Mouse (Mus musculus) small intestine, adult 2 months (tissue): Measurements from ENCODE around the gene Fam149b. TPM values are rescaled to one million over a fixed set of nuclear protein-coding genes. Genes with fewer than 3 reads are reported as not detected.

Experiments used
- H3K27ac ChIP-seq: fragments of 200-500 bp; 2 replicates; pipeline ENCODE4 v1.5.1; 2012; ENCODE audit warnings: low read depth, low read length, control low read depth, inconsistent platforms; ENCODE audit not compliant: insufficient read depth
- H3K27me3 ChIP-seq: fragments of 200-500 bp; 2 replicates; pipeline ENCODE4 v1.6.1; 2012; ENCODE audit warnings: mild to moderate bottlenecking, moderate library complexity, low read length, inconsistent platforms; ENCODE audit not compliant: control insufficient read depth, insufficient read depth
- H3K36me3 ChIP-seq: fragments of 200-500 bp; 2 replicates; pipeline ENCODE4 v1.6.1; 2012; ENCODE audit warnings: mild to moderate bottlenecking, low read length, control low read depth, inconsistent platforms; ENCODE audit not compliant: control insufficient read depth, insufficient read depth
- H3K4me1 ChIP-seq: fragments of 200-500 bp; 2 replicates; pipeline ENCODE4 v1.6.1; 2012; ENCODE audit warnings: low read length, inconsistent platforms, mixed read lengths; ENCODE audit not compliant: control insufficient read depth, insufficient read depth, insufficient read length
- H3K4me3 ChIP-seq: fragments of 200-500 bp; 2 replicates; pipeline ENCODE4 v1.5.1; 2012; ENCODE audit warnings: low read depth, mild to moderate bottlenecking, control low read depth, inconsistent platforms, low read length, moderate library complexity
- CTCF ChIP-seq: fragments of 200-500 bp; IDR thresholded peaks from 2 replicates; pipeline ENCODE4 v1.5.1; 2012; ENCODE audit warnings: low read depth, mild to moderate bottlenecking, control low read depth, inconsistent platforms, low read length, moderate library complexity, mixed read lengths; ENCODE audit not compliant: insufficient replicate concordance, insufficient read length; ENCODE audit errors: extremely low read depth
- POLR2A ChIP-seq: fragments of 200-500 bp; IDR thresholded peaks from 2 replicates; pipeline ENCODE4 v1.6.1; 2012; ENCODE audit warnings: low read depth, mild to moderate bottlenecking, control low read depth, inconsistent platforms, low read length, moderate library complexity
- WGBS: fragments of 180-500 bp; shearing (Covaris S2); methylation state at CpG from one replicate; pipeline ENCODE4 v1.1.7; 2018; 5-methylcytosine and 5-hydroxymethylcytosine counted together
- polyA plus RNA-seq: library from polyadenylated mRNA; depleted of rRNA; stranded (reverse); fragments of >200 nt; gene quantifications from 2 replicates; pipeline ENCODE4 v1.2.3, GENCODE M21; 2012

Fam149b gene
- polyA plus RNA-seq, 1 experiment: 17.0 TPM

DNA sequence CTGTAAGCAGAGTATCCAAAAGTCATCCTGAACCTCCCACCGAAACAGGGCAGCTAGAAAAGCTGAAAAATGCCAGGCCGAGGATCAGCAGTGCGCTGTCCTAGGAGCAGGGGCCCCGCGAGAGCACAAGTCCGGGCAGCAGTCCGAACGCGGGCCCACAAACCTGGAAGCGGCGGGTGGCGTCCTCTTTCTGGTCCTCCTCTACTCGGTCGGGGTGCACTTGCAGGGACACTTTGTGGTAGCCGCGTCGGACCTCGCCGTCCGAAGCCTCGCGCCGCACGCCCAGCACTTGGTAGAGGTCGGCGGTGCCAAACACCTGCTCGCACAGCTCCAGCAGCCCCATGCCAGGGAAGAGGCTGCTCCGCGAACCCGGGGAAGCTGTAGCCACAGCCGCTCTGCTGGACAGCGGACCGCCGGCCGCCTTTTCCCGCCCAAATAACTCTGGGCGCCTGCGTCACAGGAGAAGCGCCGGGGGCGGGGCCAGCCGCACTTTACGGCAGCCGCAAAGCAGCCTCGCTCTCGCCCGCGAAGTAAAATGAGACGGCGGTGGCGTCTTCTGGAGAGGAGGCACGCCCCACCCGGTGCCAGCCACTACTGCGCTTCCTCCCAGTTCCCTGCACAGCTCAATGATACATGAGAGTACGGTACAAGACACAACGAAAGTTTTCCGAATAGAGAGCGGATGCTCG is 40.6 kb downstream of the Fam149b start, which contains the start of gene Dnajc9:
Gene Dnajc9 (minus strand): TSS at position 470 of the 689 bp plus-strand sequence.
- WGBS: under 1% methylated on average over 59 of the region's 59 CpGs
- H3K4me3 ChIP-seq: peak within 1 kb of the TSS; percentile 94
- H3K36me3 ChIP-seq: peaks cover 18% of the 10 kb centered on the region
- no peaks in the 10 kb centered on the region for H3K27me3 ChIP-seq
- TF ChIP-seq POLR2A (peak; percentile 52), CTCF (no peak)
- peak within 1 kb of the TSS; percentile 47 for H3K27ac ChIP-seq
- H3K4me1 ChIP-seq: peaks cover 5% of the 10 kb centered on the region

- Histone ChIP-seq H3K27ac (no peak overlapping the region), H3K36me3 (peaks cover 15% of the 10 kb centered on the region), H3K4me3 (no peak overlapping the region), H3K27me3 (no peaks in the 10 kb centered on the region), H3K4me1 (peaks cover 5% of the 10 kb centered on the region)
- 77% methylated on average over 8 of the region's 8 CpGs for WGBS
- TF ChIP-seq POLR2A: no peak
- no peak for TF ChIP-seq CTCF
Observed at GRCm38 (mm10) chr14:20389446-20390079, 41.6 kb downstream of the Fam149b start.

DNA sequence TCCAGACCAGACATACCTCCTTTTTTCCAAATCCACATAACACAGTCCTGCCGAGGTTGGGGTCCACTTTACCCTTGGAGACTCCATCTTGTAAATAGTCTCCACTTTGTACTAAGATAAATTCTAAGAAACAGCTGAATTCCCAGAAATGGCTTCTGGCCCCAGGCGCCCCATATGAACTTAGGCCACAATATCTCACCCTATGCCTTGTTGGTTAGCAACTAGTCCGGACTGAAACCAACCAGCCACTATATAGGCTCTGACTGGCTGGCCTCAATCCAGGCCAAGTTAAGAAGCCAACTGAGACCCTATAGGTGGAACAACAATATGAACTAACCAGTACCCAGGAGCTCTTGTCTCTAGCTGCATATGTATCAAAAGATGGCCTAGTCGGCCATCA is 44.4 kb downstream of the Fam149b start:
- 77% methylated on average over 4 of the region's 4 CpGs for WGBS
- no peak overlapping the region for H3K27ac ChIP-seq
- H3K27me3 ChIP-seq: no peaks in the 10 kb centered on the region
- H3K36me3 ChIP-seq: peaks cover 6% of the 10 kb centered on the region
- no peak overlapping the region for H3K4me3 ChIP-seq
- no peak for TF ChIP-seq POLR2A
- TF ChIP-seq CTCF: no peak
- H3K4me1 ChIP-seq: peaks cover 5% of the 10 kb centered on the region

GRCm38 (mm10) chr14:20393205-20393913 is 45.4 kb downstream of the Fam149b start, which contains the start of gene Mrps16:
Mrps16 (minus strand) TSS chr14:20393634.
- Histone ChIP-seq H3K4me1 (no peaks in the 10 kb centered on the region; the same call in 1 of the 2 replicates), H3K27ac (peak within 1 kb of the TSS; percentile 50), H3K27me3 (no peaks in the 10 kb centered on the region), H3K36me3 (peaks cover 6% of the 10 kb centered on the region), H3K4me3 (peak within 1 kb of the TSS; percentile 70)
- WGBS: under 1% methylated on average over 68 of the region's 68 CpGs
- peak; percentile 62 for TF ChIP-seq POLR2A
- TF ChIP-seq CTCF: peak; percentile 83

- 64% methylated on average over 9 of the region's 9 CpGs for WGBS
- H3K4me1 ChIP-seq: no peaks in the 10 kb centered on the region
- no peak for TF ChIP-seq CTCF
- no peak for TF ChIP-seq POLR2A
- no peaks in the 10 kb centered on the region for H3K36me3 ChIP-seq
- no peak overlapping the region for H3K4me3 ChIP-seq
- no peak overlapping the region for H3K27ac ChIP-seq
- no peaks in the 10 kb centered on the region for H3K27me3 ChIP-seq
Observed at GRCm38 (mm10) chr14:20397220-20397619, 49.3 kb downstream of the Fam149b start.

DNA sequence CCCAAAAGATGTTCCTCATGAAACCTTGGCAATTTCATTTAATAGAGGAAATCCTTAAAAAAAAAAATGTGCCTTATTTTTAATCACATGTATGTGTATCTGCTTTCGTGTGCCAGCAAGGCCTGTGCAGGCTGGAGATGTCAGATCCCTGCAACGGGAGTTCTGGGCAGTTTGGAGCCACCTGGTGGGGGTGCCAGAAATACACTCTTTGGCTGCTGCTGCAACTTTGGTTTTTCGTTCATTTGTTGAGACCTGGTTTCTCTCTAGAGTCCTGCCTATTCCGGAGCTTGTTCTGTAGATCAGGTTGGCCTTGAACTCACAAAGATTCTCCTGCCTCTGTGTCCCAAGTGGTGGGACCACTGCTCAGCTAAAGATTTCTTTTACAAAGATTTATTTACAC is 50.9 kb downstream of the Fam149b start:
- Histone ChIP-seq H3K27ac (no peak overlapping the region), H3K4me3 (no peak overlapping the region), H3K27me3 (no peaks in the 10 kb centered on the region), H3K36me3 (no peaks in the 10 kb centered on the region), H3K4me1 (no peaks in the 10 kb centered on the region)
- whole genome bisulfite sequencing: 30% methylated on average over 4 of the region's 4 CpGs
- TF ChIP-seq CTCF (peak; percentile 26; the same call in 1 of the 2 replicates), POLR2A (no peak)

DNA sequence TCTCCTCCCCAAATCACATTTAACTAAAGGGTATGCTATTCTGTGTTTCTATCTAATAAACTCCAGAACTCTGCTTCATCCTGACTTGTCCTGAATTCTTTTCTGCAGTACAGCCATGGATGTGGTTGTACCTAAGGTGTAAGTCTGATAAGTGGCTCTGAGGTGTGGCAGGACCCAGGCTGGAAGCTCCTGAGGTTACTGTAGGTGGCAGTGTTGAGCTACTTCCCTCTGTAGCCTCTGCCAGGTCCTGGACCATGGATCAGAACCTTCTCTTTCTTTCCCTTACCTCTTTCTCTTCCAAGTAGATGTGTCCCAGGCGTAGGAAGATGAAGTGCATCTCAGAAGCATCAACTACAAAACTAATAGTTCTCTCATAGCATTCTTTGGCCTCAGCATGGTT is 52.1 kb downstream of the Fam149b start:
- no peak overlapping the region for H3K4me3 ChIP-seq
- H3K36me3 ChIP-seq: no peaks in the 10 kb centered on the region
- H3K27me3 ChIP-seq: no peaks in the 10 kb centered on the region
- H3K4me1 ChIP-seq: no peaks in the 10 kb centered on the region
- TF ChIP-seq CTCF: peak; percentile 56; the same call in 1 of the 2 replicates
- TF ChIP-seq POLR2A: no peak
- no peak overlapping the region for H3K27ac ChIP-seq
- 65% methylated on average over 1 of the region's 1 CpGs for WGBS
